Mouse (Mus musculus) embryonic stem cell, embryonic (primary cell): ENCODE measurements around the gene Rgs14.

Experiments
- CTCF ChIA-PET, 4 experiments: fragments of 300-600 bp in 2 of 4; fragments of 350-600 bp in 2 of 4; sonication (Branson Sonifier 250); formaldehyde crosslinking; loops; one replicate each; lab custom pipeline; 2022; ENCODE audit warnings: inconsistent platforms in 2 of 4; lab: Charles Lee
- POLR2A ChIA-PET, 4 experiments: fragments of 300-600 bp in 2 of 4; fragments of 350-600 bp in 2 of 4; sonication (Branson Sonifier 250); formaldehyde crosslinking; loops; one replicate each; lab custom pipeline; 2022; ENCODE audit warnings: antibody characterized with exemption in 4 of 4, inconsistent platforms in 1 of 4; lab: Charles Lee

The Rgs14 gene

DNA sequence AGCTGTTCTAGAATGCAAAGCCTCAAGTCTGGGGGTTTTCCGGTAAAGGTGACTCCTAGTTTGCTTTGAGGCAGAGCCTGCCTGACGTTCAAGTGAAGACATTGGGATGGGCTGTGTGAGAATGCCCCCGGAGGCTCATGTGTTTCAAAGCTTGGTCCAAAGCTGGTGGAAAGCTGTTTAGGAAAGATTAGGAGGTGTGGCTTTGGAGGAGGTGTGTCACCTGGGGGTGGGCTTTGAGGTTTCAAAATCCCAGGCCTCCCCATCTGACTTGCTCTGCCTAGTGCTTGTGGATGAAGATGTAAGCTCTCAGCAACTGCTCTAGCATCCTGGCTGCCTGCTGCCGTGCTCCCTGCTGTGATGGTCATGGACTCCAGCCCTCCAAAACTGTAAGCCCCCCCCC is 33.8 kb upstream of the Rgs14 start:
- POLR2A ChIA-PET = interaction anchor here (0.7 to 2.1 kb wide), 26 partner anchors 8 to 257 kb away, joined by 3 to 17 read pairs (median 3); partner anchors contain the start of genes Lman2 (in 2 of the 4), Rab24 (in 1 of the 4) and Zfp346 (in 1 of the 4)

GRCm38 (mm10) chr13:55337341-55337975 is 32.1 kb upstream of the Rgs14 start:
- ChIA-PET POLR2A (interaction anchor here (0.7 to 15.9 kb wide), 23 partner anchors 8 to 424 kb away, joined by 3 to 243 read pairs (median 4); partner anchors contain the start of genes Grk6 (in 2 of the 4), Lman2 (in 1 of the 4), Mxd3 (in 1 of the 4) and Rab24 (in 1 of the 4)), CTCF (interaction anchor here in 2 of 4 experiments (0.7 to 2.1 kb wide), 2 partner anchors 10 to 11 kb away, joined by 3 to 12 read pairs; no protein-coding TSS in a partner anchor)

More for the DNA sequence above, 33.8 kb upstream of the Rgs14 start:
- CTCF ChIA-PET = interaction anchor here in 3 of 4 experiments (0.5 to 1.4 kb wide), 7 partner anchors 8 to 200 kb away, joined by 3 to 12 read pairs (median 4); partner anchors contain the start of gene Rab24 (in 1 of the 3)

DNA sequence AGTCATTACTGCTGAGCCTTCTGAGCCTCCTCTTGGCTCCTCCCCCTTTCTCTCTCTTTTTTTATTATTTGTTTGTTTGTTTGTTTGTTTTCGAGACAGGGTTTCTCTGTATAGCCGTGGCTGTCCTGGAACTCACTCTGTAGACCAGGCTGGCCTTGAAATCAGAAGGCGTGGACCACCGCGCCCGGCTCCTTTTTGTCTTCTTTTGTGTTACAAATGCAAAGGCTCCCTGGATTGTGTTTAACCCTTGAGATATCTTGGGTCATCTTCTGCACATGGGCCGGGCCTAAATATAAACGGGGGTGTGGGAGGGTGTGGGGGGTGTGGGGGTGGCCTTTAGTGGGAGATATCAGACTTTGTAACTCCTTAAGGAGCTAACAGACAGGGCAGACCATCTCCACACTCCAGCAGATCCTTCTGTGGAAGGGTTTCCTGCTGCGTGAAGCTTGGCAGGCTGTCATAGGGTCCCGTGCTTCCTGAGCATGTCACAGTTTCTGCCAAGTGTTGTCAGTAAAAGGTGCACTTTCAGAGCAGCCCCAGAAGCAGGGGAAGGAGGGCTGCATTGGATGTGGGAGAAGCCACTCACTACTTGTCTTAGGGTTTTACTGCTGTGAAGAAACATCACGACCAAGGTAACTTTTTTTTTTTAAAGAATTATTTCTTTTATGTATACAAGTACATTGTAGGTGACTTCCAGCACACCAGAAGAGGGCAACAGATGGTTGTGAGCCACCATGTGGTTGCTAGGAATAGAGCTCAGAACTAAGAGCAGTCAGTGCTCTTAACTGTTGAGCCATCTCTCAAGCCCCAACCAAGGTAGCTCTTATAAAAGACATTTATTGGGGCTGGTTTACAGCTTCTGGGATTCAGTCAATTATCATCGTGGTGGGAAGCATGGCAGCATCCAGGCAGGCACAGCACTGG is 31.1 kb upstream of the Rgs14 start:
- CTCF ChIA-PET = interaction anchor here (0.7 to 2.1 kb wide), 14 partner anchors 8 to 330 kb away, joined by 3 to 18 read pairs (median 4); partner anchors contain the start of genes Lman2 (in 2 of the 4) and Mxd3 (in 1 of the 4)
- POLR2A ChIA-PET = interaction anchor here (0.6 to 15.9 kb wide), 59 partner anchors 7 to 425 kb away, joined by 3 to 243 read pairs (median 4); partner anchors contain the start of genes Mxd3 (in 4 of the 4), Lman2 (in 3 of the 4), Rab24 (in 3 of the 4) and B230219D22Rik (in 2 of the 4)

DNA sequence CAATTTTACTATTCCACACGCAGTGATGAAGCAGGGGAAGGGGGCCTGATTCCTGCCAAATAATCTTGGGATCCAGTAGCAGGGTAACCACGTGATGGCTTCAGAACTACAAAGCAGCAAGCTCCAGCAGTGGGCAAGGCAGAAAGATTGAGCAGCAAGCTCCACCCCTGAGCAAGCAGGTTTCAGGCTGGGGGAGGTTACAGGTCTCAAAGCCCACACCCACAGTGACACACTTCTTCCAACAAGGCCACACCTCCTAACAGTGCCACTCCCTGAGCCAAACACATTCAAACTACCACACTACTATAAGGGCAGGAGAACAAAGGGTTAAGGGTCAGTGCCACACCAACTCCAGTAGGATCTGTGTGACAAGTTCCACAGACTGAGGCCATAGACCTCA is 30.3 kb upstream of the Rgs14 start:
- ChIA-PET CTCF (interaction anchor here (0.7 to 2.1 kb wide), 14 partner anchors 8 to 329 kb away, joined by 3 to 18 read pairs (median 6); partner anchors contain the start of genes Lman2 (in 2 of the 4) and Mxd3 (in 2 of the 4)), POLR2A (interaction anchor here (0.6 to 15.9 kb wide), 47 partner anchors 8 to 360 kb away, joined by 3 to 243 read pairs (median 4); partner anchors contain the start of genes Mxd3 (in 4 of the 4), Lman2 (in 3 of the 4), Rab24 (in 3 of the 4) and B230219D22Rik (in 1 of the 4))

DNA sequence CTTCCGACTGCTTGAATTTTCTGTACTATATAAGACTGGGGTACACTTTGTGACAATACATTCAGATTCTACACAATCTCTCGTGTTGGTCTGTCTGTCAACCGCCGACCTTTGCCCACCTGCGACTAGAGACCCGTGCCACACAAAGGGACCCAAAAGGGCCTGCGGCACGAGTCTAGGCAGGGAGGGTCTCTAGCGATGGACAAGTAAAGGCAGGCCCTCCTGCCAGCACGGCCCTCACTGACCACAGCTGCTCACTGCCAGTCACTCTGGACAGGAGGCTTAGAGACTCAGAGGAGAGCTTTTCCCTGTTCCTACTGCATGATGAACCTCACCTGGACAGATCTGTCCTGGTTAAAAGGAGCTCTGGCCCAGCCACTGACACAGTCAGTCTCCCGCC is 27.1 kb upstream of the Rgs14 start:
- POLR2A ChIA-PET = interaction anchor here in 3 of 4 experiments (0.5 to 15.9 kb wide), 9 partner anchors 12 to 1328 kb away, joined by 3 to 243 read pairs (median 6); partner anchors contain the start of genes Mxd3 (in 2 of the 3) and Lman2 (in 1 of the 3)

GRCm38 (mm10) chr13:55344286-55344685 is 25.2 kb upstream of the Rgs14 start:
- ChIA-PET CTCF (interaction anchor here in 2 of 4 experiments (0.6 to 1.7 kb wide), 2 partner anchors 16 to 56 kb away, joined by 3 to 4 read pairs; no protein-coding TSS in a partner anchor), POLR2A (interaction anchor here in 3 of 4 experiments (0.6 to 15.9 kb wide), 9 partner anchors 9 to 146 kb away, joined by 3 to 243 read pairs (median 7); partner anchors contain the start of genes Mxd3 (in 3 of the 3) and Prelid1 (in 1 of the 3))

More for the DNA sequence above, 27.1 kb upstream of the Rgs14 start:
- CTCF ChIA-PET = interaction anchor here in 1 of 4 experiments (1.0 to 2.8 kb wide), 2 partner anchors 12 to 15 kb away, joined by 3 to 8 read pairs; partner anchors contain the start of gene Mxd3

DNA sequence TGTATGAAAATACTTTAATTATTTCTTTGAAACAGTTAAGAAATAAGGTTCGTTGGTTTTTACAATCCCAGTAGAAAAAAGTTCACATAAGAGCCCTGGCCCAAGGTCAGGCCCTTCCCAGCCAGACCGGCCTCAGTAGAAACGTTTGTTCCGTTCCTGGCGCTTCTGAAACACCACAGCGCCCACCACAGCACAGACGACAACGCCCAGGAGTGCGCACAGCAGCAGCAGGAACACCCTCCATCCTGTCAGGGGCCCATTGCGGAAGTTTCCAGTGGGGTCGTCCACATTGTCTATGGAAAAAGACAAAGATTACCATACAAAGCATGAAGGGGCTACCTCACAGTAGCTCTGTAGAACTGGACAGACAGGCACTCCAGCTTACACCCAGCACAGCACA is 22.8 kb upstream of the Rgs14 start:
- POLR2A ChIA-PET = interaction anchor here (0.5 to 15.9 kb wide), 16 partner anchors 7 to 119 kb away, joined by 3 to 243 read pairs (median 5); partner anchors contain the start of genes Lman2 (in 1 of the 4) and Mxd3 (in 1 of the 4)
- CTCF ChIA-PET = interaction anchor here in 2 of 4 experiments (0.6 to 2.4 kb wide), 3 partner anchors 8 to 385 kb away, joined by 3 to 9 read pairs (median 4); no protein-coding TSS in a partner anchor

DNA sequence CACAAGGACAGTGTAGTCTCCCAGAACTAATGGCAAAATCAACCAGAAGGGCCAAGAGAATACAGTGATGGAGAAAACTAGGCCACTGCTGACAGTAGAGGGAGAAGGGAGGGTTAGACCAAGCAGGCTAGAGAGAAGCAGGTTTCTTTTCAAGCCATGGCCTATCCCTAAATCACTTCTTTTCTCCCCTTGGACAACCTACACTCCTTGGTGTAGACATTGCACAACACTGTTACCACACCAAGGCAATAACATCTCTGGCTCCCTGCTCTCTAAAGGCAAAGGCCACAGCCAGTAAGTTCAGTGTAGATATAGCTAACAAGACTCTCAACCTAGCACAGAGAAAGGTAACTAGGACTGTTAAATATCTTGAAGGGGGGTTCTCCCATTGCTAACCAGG is 8.4 kb upstream of the Rgs14 start:
- POLR2A ChIA-PET = interaction anchor here in 3 of 4 experiments (1.0 to 2.2 kb wide), 4 partner anchors 14 to 173 kb away, joined by 3 to 15 read pairs (median 4); no protein-coding TSS in a partner anchor

DNA sequence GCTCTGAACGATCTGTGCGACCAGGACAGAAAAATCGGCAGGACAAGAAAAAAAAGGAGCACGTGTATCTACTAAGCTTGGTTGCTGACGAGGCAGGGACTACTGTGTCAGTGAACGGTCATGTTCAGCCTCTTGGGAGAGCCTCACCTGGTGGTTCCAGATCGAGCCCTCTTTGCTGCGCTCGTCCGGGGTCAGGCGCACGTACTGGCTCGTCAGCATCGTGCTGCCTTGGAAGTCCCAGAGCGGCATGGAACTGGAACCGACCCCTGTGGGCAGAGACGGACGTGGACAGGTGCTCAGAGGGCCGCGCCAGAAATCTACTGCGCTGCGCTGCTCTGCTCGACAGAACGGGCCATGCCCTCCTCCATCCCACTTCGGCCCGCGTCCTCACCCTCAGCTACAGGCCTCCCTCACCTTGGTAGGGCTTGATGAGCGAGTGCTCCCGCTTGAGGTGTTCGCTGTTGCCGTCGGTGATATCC is 7.5 kb upstream of the Rgs14 start:
- ChIA-PET CTCF (interaction anchor here in 1 of 4 experiments (1.1 kb wide), 1 partner anchor 31 kb away, joined by 5 read pairs; no protein-coding TSS in a partner anchor), POLR2A (interaction anchor here in 3 of 4 experiments (1.0 to 2.8 kb wide), 13 partner anchors 8 to 179 kb away, joined by 3 to 17 read pairs (median 7); partner anchors contain the start of genes Grk6 (in 1 of the 3) and Mxd3 (in 1 of the 3))

More for the DNA sequence above, 8.4 kb upstream of the Rgs14 start:
- CTCF ChIA-PET = no interaction called here

DNA sequence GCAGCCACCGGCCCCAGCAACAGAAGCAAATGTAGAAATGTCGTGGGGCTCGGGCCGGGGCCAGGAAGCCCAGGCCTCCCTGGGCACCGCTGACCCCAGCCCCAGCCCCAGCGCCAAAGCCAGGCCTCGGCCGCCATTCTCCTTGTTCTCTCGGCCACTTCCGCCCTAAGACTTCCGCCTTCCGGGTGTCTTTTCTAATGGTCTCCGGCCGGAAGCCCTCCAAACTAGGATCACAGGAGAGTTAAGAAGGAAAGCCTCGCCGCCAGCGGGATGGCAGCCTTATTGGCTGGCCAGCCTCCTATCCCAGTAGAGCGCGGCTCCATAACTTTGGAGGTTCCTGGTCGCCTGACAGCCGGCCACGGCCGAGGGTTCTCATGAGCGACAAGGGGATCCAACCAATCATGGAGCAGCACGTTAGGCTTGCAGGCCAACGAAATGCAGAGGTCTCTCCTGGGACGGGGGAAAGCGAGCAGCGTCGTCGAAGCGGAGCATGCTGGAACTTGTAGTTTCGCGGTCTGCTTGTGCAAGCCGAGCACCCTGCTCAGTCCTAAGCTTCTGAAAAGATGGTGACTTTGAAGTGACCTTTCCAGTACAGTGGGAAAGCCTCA is 7.0 kb upstream of the Rgs14 start, which contains the start of gene Lman2:
Gene Lman2, minus strand, starts transcription at position 331 of the 608 bp plus-strand sequence.
- CTCF ChIA-PET = interaction anchor here (0.6 to 1.7 kb wide), 8 partner anchors 16 to 74 kb away, joined by 3 to 7 read pairs (median 4); partner anchors contain the start of gene Mxd3 (in 1 of the 4)
- POLR2A ChIA-PET = interaction anchor here (0.6 to 2.8 kb wide), 48 partner anchors 9 to 596 kb away, joined by 3 to 17 read pairs (median 4); partner anchors contain the start of genes Grk6 (in 2 of the 4), Ddx41 (in 1 of the 4), Mxd3 (in 1 of the 4) and Prelid1 (in 1 of the 4)

GRCm38 (mm10) chr13:55368401-55368800 is 1.1 kb upstream of the Rgs14 start:
- ChIA-PET CTCF (interaction anchor here in 1 of 4 experiments (1.4 kb wide), 1 partner anchor 39 kb away, joined by 6 read pairs; the partner anchor contains the start of gene Mxd3), POLR2A (interaction anchor here in 2 of 4 experiments (0.6 to 1.9 kb wide), 2 partner anchors 10 to 169 kb away, joined by 3 to 5 read pairs; no protein-coding TSS in a partner anchor)

- CTCF ChIA-PET = interaction anchor here in 1 of 4 experiments (0.7 kb wide), 1 partner anchor 22 kb away, joined by 3 read pairs; no protein-coding TSS in a partner anchor
Measured at GRCm38 (mm10) chr13:55370234-55370633, 702 bp downstream of the Rgs14 start.

DNA sequence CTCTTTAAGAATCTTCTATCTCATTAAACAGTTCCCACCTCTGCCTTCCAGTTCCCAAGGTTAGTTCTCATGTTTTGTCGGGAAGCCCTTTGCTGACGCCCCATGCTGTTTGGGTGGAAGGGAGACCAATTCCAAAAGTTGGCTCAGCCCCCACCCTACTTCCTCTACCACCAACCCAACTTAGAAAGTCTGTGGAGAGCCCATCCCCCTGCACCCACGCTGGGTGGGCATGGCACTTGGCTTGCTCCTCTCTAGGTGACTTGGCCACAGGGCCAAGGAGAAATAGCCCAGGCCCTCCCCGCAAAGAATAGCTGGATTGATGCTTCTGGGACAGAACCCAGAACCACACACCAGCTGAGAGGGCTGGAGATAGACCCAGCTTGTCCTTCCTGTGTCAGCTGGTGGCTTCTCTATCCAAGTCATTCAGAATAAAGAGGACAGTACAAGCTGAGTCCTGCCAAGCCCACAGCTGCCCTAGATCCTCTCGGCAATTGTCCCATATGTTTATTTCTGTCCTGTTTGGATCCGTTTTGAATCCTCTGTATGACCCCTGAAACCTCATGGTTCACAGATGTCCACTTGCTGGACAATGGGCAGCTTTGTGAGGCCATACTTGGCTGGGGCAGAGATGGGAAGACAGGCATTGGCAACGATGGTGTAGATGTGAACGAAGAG is 1.6 kb downstream of the Rgs14 start:
- ChIA-PET CTCF (no interaction called here), POLR2A (interaction anchor here in 2 of 4 experiments (0.5 to 1.5 kb wide), 5 partner anchors 8 to 118 kb away, joined by 3 to 9 read pairs (median 4); partner anchors contain the start of genes Lman2 (in 1 of the 2) and Mxd3 (in 1 of the 2))

More at GRCm38 (mm10) chr13:55370234-55370633, 702 bp downstream of the Rgs14 start:
- POLR2A ChIA-PET = interaction anchor here in 1 of 4 experiments (1.0 to 1.9 kb wide), 4 partner anchors 9 to 167 kb away, joined by 3 to 5 read pairs (median 4); partner anchors contain the start of gene Ddx41

- CTCF ChIA-PET = no interaction called here
- POLR2A ChIA-PET = interaction anchor here in 3 of 4 experiments (0.5 to 1.5 kb wide), 5 partner anchors 8 to 119 kb away, joined by 3 to 9 read pairs (median 4); partner anchors contain the start of genes Lman2 (in 2 of the 3) and Mxd3 (in 1 of the 3)
Measured at GRCm38 (mm10) chr13:55371740-55372139, 2.2 kb downstream of the Rgs14 start.
